Mouse (Mus musculus) midbrain, postnatal 0 days (tissue): ENCODE results near the gene Atg9b. TPM values are rescaled to one million over a fixed set of nuclear protein-coding genes. Genes with fewer than 3 reads are reported as not detected.
"Not testable (repeated sequence)": the region's sequence is repeated elsewhere in the genome, so short reads cannot be mapped to it uniquely, and the experiment has no call there.

Experiments used
- ATAC-seq: fragments of 200-750 bp; cut with Nextera tagmentation; 2 replicates; pipeline ENCODE4 v1.8.0; 2017; ENCODE audit warnings: moderate number of reproducible peaks, mild to moderate bottlenecking, moderate TSS enrichment, moderate library complexity; ENCODE audit not compliant: low FRiP score
- DNase-seq: peaks from one replicate; pipeline ENCODE4 v3.0.0-alpha.2; 2015; ENCODE audit warnings: low spot score
- H3K27ac ChIP-seq: fragments of 300-500 bp; sonication (generic); 2 replicates; pipeline ENCODE4 v1.5.1; 2014; ENCODE audit warnings: low read depth, mild to moderate bottlenecking, low read length, mixed read lengths
- H3K27me3 ChIP-seq: fragments of 300-500 bp; sonication (generic); 2 replicates; pipeline ENCODE4 v1.6.1; 2014; ENCODE audit warnings: low read length, control low read depth, mixed read lengths; ENCODE audit not compliant: insufficient read depth
- H3K36me3 ChIP-seq: fragments of 300-500 bp; sonication (generic); 2 replicates; pipeline ENCODE4 v1.6.1; 2014; ENCODE audit warnings: low read length, control low read depth, mixed read lengths; ENCODE audit not compliant: insufficient read depth
- H3K4me1 ChIP-seq: fragments of 300-500 bp; sonication (generic); 2 replicates; pipeline ENCODE4 v1.6.1; 2014; ENCODE audit warnings: mild to moderate bottlenecking, control low read depth, antibody characterized with exemption, low read length, mixed read lengths; ENCODE audit not compliant: insufficient read depth
- H3K4me2 ChIP-seq: fragments of 300-500 bp; sonication (generic); 2 replicates; pipeline ENCODE4 v1.6.1; 2014; ENCODE audit warnings: low read depth, mild to moderate bottlenecking, low read length, mixed read lengths; ENCODE audit not compliant: poor library complexity, severe bottlenecking
- H3K4me3 ChIP-seq: fragments of 300-500 bp; sonication (generic); 2 replicates; pipeline ENCODE4 v1.5.1; 2014; ENCODE audit warnings: low read depth, mild to moderate bottlenecking, low read length, moderate library complexity
- H3K9ac ChIP-seq: fragments of 300-500 bp; sonication (generic); replicated peaks from 2 replicates; pipeline ENCODE4 v1.6.1; 2014; ENCODE audit warnings: mild to moderate bottlenecking, low read length, moderate library complexity, mixed read lengths; ENCODE audit not compliant: poor library complexity, severe bottlenecking
- H3K9me3 ChIP-seq: fragments of 300-500 bp; sonication (generic); 2 replicates; pipeline ENCODE4 v1.6.1; 2016; ENCODE audit warnings: low read length, control low read depth
- CTCF ChIP-seq: IDR thresholded peaks from 2 replicates; pipeline ENCODE4 v1.5.1; 2016; ENCODE audit warnings: antibody characterized with exemption, mild to moderate bottlenecking
- WGBS: fragments of 180-500 bp; shearing (Covaris S2); extraction: QIAGEN DNeasy Blood & Tissue Kit; methylation state at CpG from one replicate; pipeline ENCODE4 v1.1.7; 2014; 5-methylcytosine and 5-hydroxymethylcytosine counted together
- polyA plus RNA-seq: library from polyadenylated mRNA; unstranded; fragments of >200 nt; fragmentation: Nextera tagmentation; extraction: Ambion mirVana; gene quantifications from 2 replicates; pipeline ENCODE4 v1.2.1, GENCODE M21; 2015
- total RNA-seq: library from RNA; depleted of rRNA; stranded (reverse); fragments of >200 nt; gene quantifications from 2 replicates; pipeline ENCODE4 v1.2.3, GENCODE M21; 2014

Atg9b gene
- total and polyA plus RNA-seq, 2 experiments from 2014 or later, result 5.3 to 6.7 TPM

GRCm38 (mm10) chr5:24401969-24402368 is 10.0 kb upstream of the Atg9b start:
- ATAC-seq, result peak; percentile 8; the same call in 1 of the 2 replicates
- peak; percentile 59 for DNase-seq
- no peaks in the 10 kb centered on the region for H3K9me3 ChIP-seq
- H3K9ac ChIP-seq, result no peak overlapping the region
- no peak for TF ChIP-seq CTCF
- H3K27me3 ChIP-seq, result no peaks in the 10 kb centered on the region
- 74% methylated on average over 9 of the region's 9 CpGs for WGBS
- no peak overlapping the region for H3K4me3 ChIP-seq
- no peak overlapping the region for H3K4me2 ChIP-seq
- no peak overlapping the region for H3K27ac ChIP-seq
- H3K36me3 ChIP-seq, result peaks cover 29% of the 10 kb centered on the region
- no peaks in the 10 kb centered on the region for H3K4me1 ChIP-seq

GRCm38 (mm10) chr5:24400911-24401605 is 9.1 kb upstream of the Atg9b start:
- ATAC-seq (peak; percentile 28; the same call in 1 of the 2 replicates), DNase-seq (no peak)
- Histone ChIP-seq H3K36me3 (peaks cover 29% of the 10 kb centered on the region), H3K4me2 (no peak overlapping the region), H3K9ac (no peak overlapping the region), H3K27ac (no peak overlapping the region), H3K4me3 (no peak overlapping the region), H3K9me3 (no peaks in the 10 kb centered on the region), H3K27me3 (no peaks in the 10 kb centered on the region), H3K4me1 (no peaks in the 10 kb centered on the region)
- TF ChIP-seq CTCF, result no peak
- 95% methylated on average over 5 of the region's 5 CpGs for WGBS

GRCm38 (mm10) chr5:24400362-24400761 is 8.4 kb upstream of the Atg9b start:
- TF ChIP-seq CTCF, result no peak
- ATAC-seq, result no peak
- H3K4me3 ChIP-seq, result no peak overlapping the region
- no peak overlapping the region for H3K9ac ChIP-seq
- no peak for DNase-seq
- no peak overlapping the region for H3K27ac ChIP-seq
- H3K27me3 ChIP-seq, result no peaks in the 10 kb centered on the region
- no peaks in the 10 kb centered on the region for H3K9me3 ChIP-seq
- H3K36me3 ChIP-seq, result peaks cover 29% of the 10 kb centered on the region
- no peaks in the 10 kb centered on the region for H3K4me1 ChIP-seq
- no peak overlapping the region for H3K4me2 ChIP-seq
- WGBS, result 92% methylated on average over 11 of the region's 11 CpGs

GRCm38 (mm10) chr5:24399686-24400085 is 7.7 kb upstream of the Atg9b start:
- H3K4me3 ChIP-seq, result no peak overlapping the region
- no peak overlapping the region for H3K4me2 ChIP-seq
- peaks cover 26% of the 10 kb centered on the region for H3K36me3 ChIP-seq
- H3K27me3 ChIP-seq, result no peaks in the 10 kb centered on the region
- DNase-seq, result no peak
- no peak overlapping the region for H3K27ac ChIP-seq
- no peak for TF ChIP-seq CTCF
- no peaks in the 10 kb centered on the region for H3K9me3 ChIP-seq
- no peaks in the 10 kb centered on the region for H3K4me1 ChIP-seq
- ATAC-seq, result no peak
- WGBS, result 90% methylated on average over 10 of the region's 10 CpGs
- no peak overlapping the region for H3K9ac ChIP-seq

GRCm38 (mm10) chr5:24396254-24396653 is 4.3 kb upstream of the Atg9b start:
- DNase-seq, H3K9ac ChIP-seq, ATAC-seq, H3K27ac ChIP-seq, H3K36me3 ChIP-seq, H3K4me1 ChIP-seq, H3K4me3 ChIP-seq, H3K9me3 ChIP-seq, H3K27me3 ChIP-seq, H3K4me2 ChIP-seq: not testable (repeated sequence)
- TF ChIP-seq CTCF, result peak; percentile 18; the same call in 1 of the 2 replicates
- 91% methylated on average over 6 of the region's 6 CpGs for WGBS

- H3K36me3 ChIP-seq, result no peaks in the 10 kb centered on the region
- H3K4me2 ChIP-seq, result peak overlapping the region; percentile 61
- peak overlapping the region; percentile 58 for H3K9ac ChIP-seq
- peak; percentile 83 for TF ChIP-seq CTCF
- peak overlapping the region; percentile 50 for H3K4me3 ChIP-seq
- no peaks in the 10 kb centered on the region for H3K9me3 ChIP-seq
- DNase-seq (peak; percentile 97), ATAC-seq (peak; percentile 94)
- 0 out of 2 replicates have a peak, but pooled peaks cover 3% of the 10 kb centered on the region for H3K27me3 ChIP-seq
- peak overlapping the region; percentile 82 for H3K27ac ChIP-seq
- under 1% methylated on average over 36 of the region's 36 CpGs for WGBS
- no peaks in the 10 kb centered on the region for H3K4me1 ChIP-seq
Observed at GRCm38 (mm10) chr5:24394165-24394894, 2.4 kb upstream of the Atg9b start.
